Mouse (Mus musculus): ENCODE data around the gene Zswim3. TPM values are rescaled to one million over a fixed set of nuclear protein-coding genes. Genes with fewer than 3 reads are reported as not detected.

Zswim3 gene
- total RNA-seq, 2 experiments from 2014 or later = 7.2 to 8.9 TPM

- DNase-seq (ENCODE audit: low spot score in 2 of 2) = no peak
- TF ChIP-seq CTCF (conservative IDR thresholded peaks at IDR 0.05) = peak; percentile 19; the same call in 1 of the 2 replicates
- Histone ChIP-seq H3K27ac (peak overlapping the region; percentile 67), H3K4me3 (no peak overlapping the region)
These were observed 62.0 kb downstream of the Zswim3 start for GRCm38 (mm10) chr2:164866741-164867551.

DNA sequence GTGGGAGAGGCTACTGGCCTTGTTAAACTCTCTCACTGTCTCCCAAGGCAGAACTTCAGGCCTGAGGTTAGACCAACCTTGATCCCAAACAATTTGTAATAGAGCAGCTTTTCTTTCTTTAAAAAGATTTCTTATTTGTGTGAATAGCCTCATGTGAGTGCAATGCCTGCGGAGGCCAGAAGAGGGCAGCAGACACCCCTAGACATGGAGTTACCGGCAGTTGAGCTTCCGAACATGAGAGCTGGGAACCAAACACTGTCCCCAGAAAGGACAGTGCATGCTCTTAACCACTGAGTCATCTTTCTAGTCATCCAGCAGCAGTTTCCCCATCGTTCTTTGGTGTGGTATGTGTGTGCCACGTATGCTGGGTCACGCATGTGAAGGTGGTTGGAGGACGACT, 62.7 kb downstream of the Zswim3 start:
- TF ChIP-seq CTCF (conservative IDR thresholded peaks at IDR 0.05) = peak; percentile 72
- no peak for DNase-seq (ENCODE audit: low spot score in 2 of 2)
- Histone ChIP-seq H3K4me3 (no peak overlapping the region), H3K27ac (peak overlapping the region; percentile 67)

DNA sequence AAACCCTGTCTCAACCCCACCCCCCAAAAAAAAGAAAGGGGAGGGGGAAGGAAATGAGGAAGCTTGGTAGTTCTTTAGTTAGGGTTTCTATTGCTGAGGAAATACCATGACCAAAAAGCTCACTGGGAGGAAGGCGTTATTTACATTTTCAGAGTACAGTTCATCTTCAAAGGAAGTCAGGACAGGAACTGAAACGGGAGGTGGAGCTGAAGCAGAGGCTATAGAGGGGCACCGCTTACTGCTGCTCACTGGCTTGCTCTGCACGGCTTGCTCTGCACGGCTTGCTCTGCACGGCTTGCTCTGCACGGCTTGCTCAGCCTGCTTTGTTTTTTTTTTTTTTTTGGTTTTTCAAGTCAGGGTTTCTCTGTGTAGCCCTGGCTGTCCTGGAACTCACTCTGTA, 63.6 kb downstream of the Zswim3 start:
- DNase-seq (ENCODE audit: low spot score in 2 of 2) = no peak
- no peak overlapping the region for H3K27ac ChIP-seq
- no peak overlapping the region for H3K4me3 ChIP-seq
- no peak for TF ChIP-seq CTCF (conservative IDR thresholded peaks at IDR 0.05)

Other genes starting within 250 kb of the Zswim3 start
- not detected for gene Wfdc2, start 242.7 kb upstream of the Zswim3 start, total RNA-seq (2021)
- not detected for gene Spint3, start 231.6 kb upstream of the Zswim3 start, total RNA-seq (2021)
- gene Wfdc6a, start 219.7 kb upstream of the Zswim3 start, total RNA-seq (2021) = not detected
- not detected for gene Eppin, start 211.5 kb upstream of the Zswim3 start, total RNA-seq (2021)
- gene Wfdc6b, start 191.6 kb upstream of the Zswim3 start, total RNA-seq (2021) = not detected
- gene Wfdc8, start 191.5 kb upstream of the Zswim3 start, total RNA-seq (2021) = not detected
- gene Wfdc16, start 166.3 kb upstream of the Zswim3 start, total RNA-seq (2021) = not detected
- gene Wfdc10, start 149.1 kb upstream of the Zswim3 start, total RNA-seq (2021) = not detected
- gene Wfdc9, start 148.5 kb upstream of the Zswim3 start, total RNA-seq (2021) = not detected
- gene Wfdc11, start 131.0 kb upstream of the Zswim3 start, total RNA-seq (2021) = not detected
- gene Wfdc13, start 120.0 kb upstream of the Zswim3 start, total RNA-seq (2021) = not detected
- not detected for gene Spint4, start 106.6 kb upstream of the Zswim3 start, total RNA-seq (2021)
- not detected for gene Spint5, start 89.8 kb upstream of the Zswim3 start, total RNA-seq (2021)
- 1 to 10 TPM in 1 of 2 experiments, under 1 TPM in 1; 0.64 to 1.3 TPM for gene Wfdc3, start 59.2 kb upstream of the Zswim3 start, total RNA-seq (2021)
- 10 to 100 TPM; 40.4 to 41.2 TPM for gene Dnttip1, start 59.1 kb upstream of the Zswim3 start, total RNA-seq (2021)
- 1 to 10 TPM in 1 of 2 experiments, under 1 TPM in 1; 0.76 to 1.6 TPM for gene Ube2c, start 35.2 kb upstream of the Zswim3 start, total RNA-seq (2021)
- gene Tnnc2, start 25.1 kb upstream of the Zswim3 start, total RNA-seq (2021) = not detected
- 10 to 100 TPM; 39.8 TPM for gene Snx21, start 19.3 kb upstream of the Zswim3 start, total RNA-seq (2021)
- gene Acot8, start 216 bp upstream of the Zswim3 start, total RNA-seq (2021) = 10 to 100 TPM; 25.8 to 32.2 TPM
- 10 to 100 TPM; 23.6 to 25.2 TPM for gene Zswim1, start 17.6 kb downstream of the Zswim3 start, total RNA-seq (2021)
- gene Spata25, start 23.4 kb downstream of the Zswim3 start, total RNA-seq (2021) = under 1 TPM; 0.47 to 0.79 TPM
- 100 to 1,000 TPM; 103 to 108 TPM for gene Ctsa, start 27.8 kb downstream of the Zswim3 start, total RNA-seq (2021)
- 1 to 10 TPM; 2.8 to 3.6 TPM for gene Neurl2, start 28.4 kb downstream of the Zswim3 start, total RNA-seq (2021)
- gene Pltp, start 52.6 kb downstream of the Zswim3 start, total RNA-seq (2021) = 10 to 100 TPM; 67.4 to 86.9 TPM
- 10 to 100 TPM; 45.9 to 49.6 TPM for gene Pcif1, start 74.2 kb downstream of the Zswim3 start, total RNA-seq (2021)
- 10 to 100 TPM; 29.0 to 30.9 TPM for gene Zfp335, start 106.7 kb downstream of the Zswim3 start, total RNA-seq (2021)
- gene Mmp9, start 135.7 kb downstream of the Zswim3 start, total RNA-seq (2021) = 1 to 10 TPM; 1.4 to 2.2 TPM
- gene Slc12a5, start 155.7 kb downstream of the Zswim3 start, total RNA-seq (2021) = 100 to 1,000 TPM; 406 to 409 TPM
- gene Ncoa5, start 229.8 kb downstream of the Zswim3 start, total RNA-seq (2021) = 10 to 100 TPM; 57.8 to 63.8 TPM